Mouse (Mus musculus) midbrain, embryonic 16.5 days (tissue): ENCODE results near the gene Pcx. TPM values are rescaled to one million over a fixed set of nuclear protein-coding genes. Genes with fewer than 3 reads are reported as not detected.

Source experiments
- ATAC-seq: fragments of 200-750 bp; cut with Nextera tagmentation; 2 replicates; pipeline ENCODE4 v1.8.0; 2017; ENCODE audit warnings: moderate TSS enrichment
- H3K27ac ChIP-seq: fragments of 300-500 bp; sonication (generic); 2 replicates; pipeline ENCODE4 v1.5.1; 2014; ENCODE audit warnings: mild to moderate bottlenecking, low read length, mixed read lengths
- H3K27me3 ChIP-seq: fragments of 300-500 bp; sonication (generic); 2 replicates; pipeline ENCODE4 v1.6.1; 2014; ENCODE audit warnings: low read depth, low read length, mixed read lengths; ENCODE audit not compliant: control insufficient read depth, insufficient read depth
- H3K36me3 ChIP-seq: fragments of 300-500 bp; sonication (generic); 2 replicates; pipeline ENCODE4 v1.6.1; 2014; ENCODE audit warnings: mild to moderate bottlenecking, low read length, moderate library complexity, mixed read lengths; ENCODE audit not compliant: control insufficient read depth, insufficient read depth
- H3K4me1 ChIP-seq: fragments of 300-500 bp; sonication (generic); 2 replicates; pipeline ENCODE4 v1.6.1; 2014; ENCODE audit warnings: mild to moderate bottlenecking, low read length, mixed read lengths; ENCODE audit not compliant: control insufficient read depth, insufficient read depth
- H3K4me2 ChIP-seq: fragments of 300-500 bp; sonication (generic); 2 replicates; pipeline ENCODE4 v1.6.1; 2014; ENCODE audit warnings: mild to moderate bottlenecking, low read length, mixed read lengths
- H3K4me3 ChIP-seq: fragments of 300-500 bp; sonication (generic); 2 replicates; pipeline ENCODE4 v1.5.1; 2014; ENCODE audit warnings: low read depth, mild to moderate bottlenecking, low read length, moderate library complexity, mixed read lengths
- H3K9ac ChIP-seq: fragments of 300-500 bp; sonication (generic); 2 replicates; pipeline ENCODE4 v1.6.1; 2014; ENCODE audit warnings: low read depth, low read length, mixed read lengths
- H3K9me3 ChIP-seq: fragments of 300-500 bp; sonication (generic); replicated peaks from 2 replicates; pipeline ENCODE4 v1.6.1; 2014; ENCODE audit warnings: mild to moderate bottlenecking, low read length, mixed read lengths; ENCODE audit not compliant: control insufficient read depth, poor library complexity, severe bottlenecking
- WGBS: fragments of 180-500 bp; shearing (Covaris S2); extraction: QIAGEN DNeasy Blood & Tissue Kit; methylation state at CpG from one replicate; pipeline ENCODE4 v1.1.7; 2014; 5-methylcytosine and 5-hydroxymethylcytosine counted together
- polyA plus RNA-seq: library from polyadenylated mRNA; unstranded; fragments of >200 nt; fragmentation: Nextera tagmentation; extraction: Ambion mirVana; gene quantifications from 2 replicates; pipeline ENCODE4 v1.2.1, GENCODE M21; 2015

The Pcx gene
- polyA plus RNA-seq, 1 experiment from 2014 or later = 35.3 TPM

GRCm38 (mm10) chr19:4477345-4478189 is 32.7 kb upstream of the Pcx start, which contains the start of gene Syt12:
Syt12 (minus strand) TSS chr19:4477447.
- Histone ChIP-seq H3K27me3 (peaks cover 7% of the 10 kb centered on the region), H3K4me2 (peak within 1 kb of the TSS; percentile 97), H3K9me3 (no peaks in the 10 kb centered on the region), H3K4me1 (peaks cover 4% of the 10 kb centered on the region; the same call in 1 of the 2 replicates), H3K27ac (0 out of 2 replicates have a peak within 1 kb of the TSS, but pooled peaks have one; percentile 24), H3K9ac (peak within 1 kb of the TSS; percentile 74), H3K4me3 (peak within 1 kb of the TSS; percentile 56), H3K36me3 (no peaks in the 10 kb centered on the region)
- ATAC-seq = no peak
- 29% methylated on average over 21 of the region's 21 CpGs for WGBS

- ATAC-seq = no peak
- H3K27ac ChIP-seq = no peak overlapping the region
- peaks cover 4% of the 10 kb centered on the region; the same call in 1 of the 2 replicates for H3K4me1 ChIP-seq
- 33% methylated on average over 1 of the region's 1 CpGs for WGBS
- no peak overlapping the region for H3K4me3 ChIP-seq
- H3K9me3 ChIP-seq = no peaks in the 10 kb centered on the region
- no peaks in the 10 kb centered on the region for H3K36me3 ChIP-seq
- no peak overlapping the region for H3K4me2 ChIP-seq
- peaks cover 7% of the 10 kb centered on the region for H3K27me3 ChIP-seq
- no peak overlapping the region for H3K9ac ChIP-seq
Observed at GRCm38 (mm10) chr19:4478190-4478516, 32.1 kb upstream of the Pcx start.

- Histone ChIP-seq H3K36me3 (no peaks in the 10 kb centered on the region), H3K27ac (no peak overlapping the region), H3K4me1 (peaks cover 4% of the 10 kb centered on the region; the same call in 1 of the 2 replicates), H3K4me3 (no peak overlapping the region), H3K9me3 (no peaks in the 10 kb centered on the region), H3K4me2 (no peak overlapping the region), H3K9ac (no peak overlapping the region), H3K27me3 (peaks cover 7% of the 10 kb centered on the region)
- WGBS = 81% methylated on average over 2 of the region's 2 CpGs
- ATAC-seq = no peak
Observed at GRCm38 (mm10) chr19:4480041-4480440, 30.2 kb upstream of the Pcx start.

GRCm38 (mm10) chr19:4481326-4481725 is 28.9 kb upstream of the Pcx start:
- Histone ChIP-seq H3K9me3 (no peaks in the 10 kb centered on the region), H3K4me2 (no peak overlapping the region), H3K9ac (no peak overlapping the region), H3K36me3 (no peaks in the 10 kb centered on the region), H3K4me1 (peaks cover 4% of the 10 kb centered on the region; the same call in 1 of the 2 replicates), H3K27me3 (no peaks in the 10 kb centered on the region; the same call in 1 of the 2 replicates), H3K27ac (no peak overlapping the region), H3K4me3 (no peak overlapping the region)
- WGBS = 68% methylated on average over 4 of the region's 4 CpGs
- ATAC-seq = no peak

GRCm38 (mm10) chr19:4482111-4482859 is 28.0 kb upstream of the Pcx start:
- ATAC-seq = no peak
- WGBS = 93% methylated on average over 3 of the region's 3 CpGs
- Histone ChIP-seq H3K9ac (no peak overlapping the region), H3K36me3 (no peaks in the 10 kb centered on the region), H3K27ac (no peak overlapping the region), H3K4me1 (0 out of 2 replicates have a peak, but pooled peaks cover 1% of the 10 kb centered on the region), H3K4me2 (no peak overlapping the region), H3K9me3 (no peaks in the 10 kb centered on the region), H3K4me3 (no peak overlapping the region), H3K27me3 (no peaks in the 10 kb centered on the region; the same call in 1 of the 2 replicates)

- H3K27ac ChIP-seq = no peak overlapping the region
- no peaks in the 10 kb centered on the region for H3K27me3 ChIP-seq
- no peak overlapping the region for H3K9ac ChIP-seq
- H3K4me2 ChIP-seq = no peak overlapping the region
- H3K9me3 ChIP-seq = no peaks in the 10 kb centered on the region
- ATAC-seq = no peak
- no peaks in the 10 kb centered on the region for H3K4me1 ChIP-seq
- no peak overlapping the region for H3K4me3 ChIP-seq
- WGBS = 60% methylated on average over 5 of the region's 5 CpGs
- no peaks in the 10 kb centered on the region for H3K36me3 ChIP-seq
Observed at GRCm38 (mm10) chr19:4485006-4485405, 25.3 kb upstream of the Pcx start.

DNA sequence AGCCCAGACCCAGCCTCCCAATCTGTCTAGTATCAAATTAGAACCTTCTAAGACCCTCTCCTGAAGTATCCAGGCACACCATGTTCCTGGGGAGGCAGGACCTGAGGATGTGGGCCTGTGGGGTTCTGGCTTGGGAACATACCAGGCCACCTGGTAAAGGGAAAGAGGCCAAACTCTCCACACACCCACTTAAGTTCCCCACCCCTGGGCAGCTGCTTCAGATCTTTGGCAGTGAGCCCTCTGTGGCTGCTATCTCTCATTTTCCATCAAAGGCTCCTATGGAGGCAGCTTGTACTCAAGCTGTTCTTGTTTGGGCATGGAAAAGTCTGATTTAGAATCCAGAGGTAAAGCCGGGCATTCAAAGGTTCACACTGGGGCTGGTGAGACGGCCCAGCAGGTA is 22.4 kb upstream of the Pcx start:
- no peak for ATAC-seq
- 63% methylated on average over 2 of the region's 2 CpGs for WGBS
- Histone ChIP-seq H3K27me3 (no peaks in the 10 kb centered on the region), H3K4me2 (no peak overlapping the region), H3K9ac (no peak overlapping the region), H3K9me3 (no peaks in the 10 kb centered on the region), H3K4me1 (no peaks in the 10 kb centered on the region), H3K36me3 (no peaks in the 10 kb centered on the region), H3K4me3 (no peak overlapping the region), H3K27ac (no peak overlapping the region)

GRCm38 (mm10) chr19:4491080-4491695 is 19.1 kb upstream of the Pcx start:
- no peak for ATAC-seq
- WGBS = 78% methylated on average over 10 of the region's 10 CpGs
- H3K4me2 ChIP-seq = no peak overlapping the region
- H3K9ac ChIP-seq = no peak overlapping the region
- H3K27me3 ChIP-seq = no peaks in the 10 kb centered on the region
- no peaks in the 10 kb centered on the region for H3K36me3 ChIP-seq
- no peak overlapping the region for H3K4me3 ChIP-seq
- H3K4me1 ChIP-seq = no peaks in the 10 kb centered on the region
- no peaks in the 10 kb centered on the region for H3K9me3 ChIP-seq
- no peak overlapping the region for H3K27ac ChIP-seq
